Mouse (Mus musculus): Measurements from ENCODE around the gene Hacd1. TPM values are rescaled to one million over a fixed set of nuclear protein-coding genes. Genes with fewer than 3 reads are reported as not detected.
"Not testable (repeated sequence)": the region's sequence is repeated elsewhere in the genome, so short reads cannot be mapped to it uniquely, and the experiment has no call there.

The Hacd1 gene
- total RNA-seq (2014; fragmentation: Nextera tagmentation) (63.5 and 73.0 TPM in 2 replicates), total RNA-seq (2017) (62.1 and 76.0 TPM in 2 replicates)

- peak; percentile 85 for ATAC-seq (replicated peaks; ENCODE audit: low FRiP score, low TSS enrichment, poor library complexity, severe bottlenecking)
Observed at GRCm38 (mm10) chr2:14055566-14056331, at the start of gene Hacd1. Gene Hacd1, minus strand, starts transcription at chr2:14056135.

- no peak for ATAC-seq (replicated peaks; ENCODE audit: low FRiP score, low TSS enrichment, poor library complexity, severe bottlenecking)
Observed at GRCm38 (mm10) chr2:14103924-14104323, 48.0 kb upstream of the Hacd1 start.

GRCm38 (mm10) chr2:14102603-14103002 is 46.7 kb upstream of the Hacd1 start:
- ATAC-seq (replicated peaks; ENCODE audit: low FRiP score, low TSS enrichment, poor library complexity, severe bottlenecking), result no peak

- no peak for ATAC-seq (replicated peaks; ENCODE audit: low FRiP score, low TSS enrichment, poor library complexity, severe bottlenecking)
Observed at GRCm38 (mm10) chr2:14100533-14100932, 44.6 kb upstream of the Hacd1 start.

GRCm38 (mm10) chr2:14078527-14078926 is 22.6 kb upstream of the Hacd1 start:
- not testable (repeated sequence) for ATAC-seq (replicated peaks; ENCODE audit: low FRiP score, low TSS enrichment, poor library complexity, severe bottlenecking)

- peak; percentile 17; the same call in 1 of the 2 replicates for ATAC-seq (replicated peaks; ENCODE audit: low FRiP score, low TSS enrichment, poor library complexity, severe bottlenecking)
Observed at GRCm38 (mm10) chr2:14074221-14074901, 18.4 kb upstream of the Hacd1 start.

GRCm38 (mm10) chr2:14073362-14074220 is 17.7 kb upstream of the Hacd1 start, which contains the start of gene Stam:
Gene Stam, plus strand, starts transcription at chr2:14074098.
- peak; percentile 94 for ATAC-seq (replicated peaks; ENCODE audit: low FRiP score, low TSS enrichment, poor library complexity, severe bottlenecking)

GRCm38 (mm10) chr2:14073008-14073361 is 17.1 kb upstream of the Hacd1 start:
- ATAC-seq (replicated peaks; ENCODE audit: low FRiP score, low TSS enrichment, poor library complexity, severe bottlenecking), result no peak

GRCm38 (mm10) chr2:14070466-14070865 is 14.5 kb upstream of the Hacd1 start:
- no peak for ATAC-seq (replicated peaks; ENCODE audit: low FRiP score, low TSS enrichment, poor library complexity, severe bottlenecking)

GRCm38 (mm10) chr2:14069027-14069426 is 13.1 kb upstream of the Hacd1 start:
- no peak for ATAC-seq (replicated peaks; ENCODE audit: low FRiP score, low TSS enrichment, poor library complexity, severe bottlenecking)

GRCm38 (mm10) chr2:14065704-14066650 is 10.0 kb upstream of the Hacd1 start:
- ATAC-seq (replicated peaks; ENCODE audit: low FRiP score, low TSS enrichment, poor library complexity, severe bottlenecking), result no peak

GRCm38 (mm10) chr2:14055168-14055565 is 768 bp downstream of the Hacd1 start:
- peak; percentile 56 for ATAC-seq (replicated peaks; ENCODE audit: low FRiP score, low TSS enrichment, poor library complexity, severe bottlenecking)

- peak; percentile 61 for ATAC-seq (replicated peaks; ENCODE audit: low FRiP score, low TSS enrichment, poor library complexity, severe bottlenecking)
Observed at GRCm38 (mm10) chr2:14054716-14055115, 1.2 kb downstream of the Hacd1 start.

- no peak for ATAC-seq (replicated peaks; ENCODE audit: low FRiP score, low TSS enrichment, poor library complexity, severe bottlenecking)
Observed at GRCm38 (mm10) chr2:14054163-14054562, 1.8 kb downstream of the Hacd1 start.

GRCm38 (mm10) chr2:14053618-14054017 is 2.3 kb downstream of the Hacd1 start:
- ATAC-seq (replicated peaks; ENCODE audit: low FRiP score, low TSS enrichment, poor library complexity, severe bottlenecking), result no peak

GRCm38 (mm10) chr2:14048808-14049207 is 7.1 kb downstream of the Hacd1 start:
- ATAC-seq (replicated peaks; ENCODE audit: low FRiP score, low TSS enrichment, poor library complexity, severe bottlenecking), result 0 out of 2 replicates have a peak, but pooled peaks have one; percentile 19

- ATAC-seq (replicated peaks; ENCODE audit: low FRiP score, low TSS enrichment, poor library complexity, severe bottlenecking), result peak; percentile 94
Observed at GRCm38 (mm10) chr2:14048381-14048780, 7.6 kb downstream of the Hacd1 start.

- no peak for ATAC-seq (replicated peaks; ENCODE audit: low FRiP score, low TSS enrichment, poor library complexity, severe bottlenecking)
Observed at GRCm38 (mm10) chr2:14043577-14044170, 12.3 kb downstream of the Hacd1 start.
